Mouse (Mus musculus): ENCODE data around the gene Pcdh15. TPM values are rescaled to one million over a fixed set of nuclear protein-coding genes. Genes with fewer than 3 reads are reported as not detected.

Pcdh15 gene
- polyA plus RNA-seq, 1 experiment from 2014 or later: 0.41 TPM

DNA sequence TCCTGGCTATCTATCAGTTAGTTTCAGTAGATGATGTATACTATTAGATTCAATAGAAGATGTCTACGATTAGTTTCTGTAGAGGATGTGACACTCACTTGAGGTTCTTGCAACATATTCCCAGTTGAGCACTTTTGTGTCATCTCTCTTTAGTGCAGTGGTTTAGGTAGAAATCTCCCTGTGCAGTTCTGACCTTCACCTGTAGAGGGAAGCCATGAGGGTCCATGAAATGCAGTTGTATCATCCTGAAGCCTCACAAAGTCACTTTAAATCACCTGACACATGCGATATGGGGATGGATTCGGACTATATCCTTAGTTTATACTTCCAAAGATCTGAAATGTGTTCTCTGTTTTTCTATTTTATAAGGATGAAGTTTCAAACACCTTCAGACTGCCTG lies 822.4 kb downstream of the Pcdh15 start:
- H3K4me2 ChIP-seq (replicated peaks; ENCODE audit: low read depth, low read length): no peak overlapping the region
- no peaks in the 10 kb centered on the region for H3K4me1 ChIP-seq (ENCODE audit: insufficient read depth, low read length)
- H3K27me3 ChIP-seq (ENCODE audit: insufficient read depth, low read length): no peaks in the 10 kb centered on the region
- 65% methylated on average over 3 of the region's 3 CpGs for WGBS
- no peak overlapping the region for H3K27ac ChIP-seq (ENCODE audit: low read length)
- H3K4me3 ChIP-seq (ENCODE audit: low read length): no peak overlapping the region
- H3K9me3 ChIP-seq (ENCODE audit: low read length): no peaks in the 10 kb centered on the region
- H3K36me3 ChIP-seq (ENCODE audit: insufficient read depth, low read length): no peaks in the 10 kb centered on the region
- H3K9ac ChIP-seq (replicated peaks; ENCODE audit: low read length): no peak overlapping the region
- ATAC-seq (ENCODE audit: low FRiP score, low TSS enrichment): no peak

DNA sequence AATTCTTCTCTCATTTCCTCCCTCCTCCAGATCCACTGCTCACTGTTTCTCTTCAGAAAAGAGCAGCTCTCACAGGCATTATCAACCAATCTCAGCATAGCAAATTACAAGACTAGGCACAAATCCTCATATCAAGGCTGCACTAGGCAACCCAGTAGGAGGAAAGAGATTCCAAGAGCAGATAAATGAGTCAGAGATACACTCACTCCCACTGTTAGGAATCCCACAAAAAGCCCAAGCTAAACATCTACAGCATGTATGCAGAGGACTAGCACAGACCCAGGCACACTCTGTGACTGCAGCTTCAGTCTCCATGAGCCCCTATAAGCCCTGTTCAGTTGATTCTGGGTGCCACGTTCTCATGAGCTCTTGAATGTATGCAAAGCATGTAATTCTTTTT lies 829.5 kb downstream of the Pcdh15 start:
- no peak overlapping the region for H3K9ac ChIP-seq (replicated peaks; ENCODE audit: low read length)
- no peak overlapping the region for H3K4me3 ChIP-seq (ENCODE audit: low read length)
- H3K36me3 ChIP-seq (ENCODE audit: insufficient read depth, low read length): no peaks in the 10 kb centered on the region
- H3K9me3 ChIP-seq (ENCODE audit: low read length): no peaks in the 10 kb centered on the region
- H3K27ac ChIP-seq (ENCODE audit: low read length): no peak overlapping the region
- H3K4me1 ChIP-seq (ENCODE audit: insufficient read depth, low read length): no peaks in the 10 kb centered on the region
- H3K4me2 ChIP-seq (replicated peaks; ENCODE audit: low read depth, low read length): no peak overlapping the region
- no peaks in the 10 kb centered on the region for H3K27me3 ChIP-seq (ENCODE audit: insufficient read depth, low read length)
- WGBS: 77% methylated on average over 1 of the region's 1 CpGs
- ATAC-seq (ENCODE audit: low FRiP score, low TSS enrichment): no peak

DNA sequence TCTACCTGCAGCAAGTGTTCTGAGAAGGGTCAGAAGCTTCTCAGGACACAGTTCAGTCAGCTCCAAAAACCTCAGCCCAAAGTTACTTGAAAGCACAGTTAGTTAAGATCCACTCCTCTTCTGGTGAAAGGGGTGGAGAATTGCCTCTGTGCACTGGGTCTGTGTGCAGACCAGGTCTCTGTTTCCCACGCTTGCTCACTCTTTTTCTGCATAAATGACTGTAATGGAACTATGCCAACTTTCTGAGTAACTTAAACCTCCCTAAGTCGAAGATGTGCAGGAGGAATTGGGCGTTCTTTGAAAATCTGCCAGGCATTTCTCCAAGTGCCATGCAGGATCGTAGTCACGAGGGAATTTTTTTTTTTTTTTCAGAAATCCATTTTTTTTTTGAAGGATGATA lies 830.6 kb downstream of the Pcdh15 start:
- 62% methylated on average over 5 of the region's 5 CpGs for WGBS
- H3K4me3 ChIP-seq (ENCODE audit: low read length): no peak overlapping the region
- ATAC-seq (ENCODE audit: low FRiP score, low TSS enrichment): no peak
- H3K27me3 ChIP-seq (ENCODE audit: insufficient read depth, low read length): no peaks in the 10 kb centered on the region
- H3K4me2 ChIP-seq (replicated peaks; ENCODE audit: low read depth, low read length): no peak overlapping the region
- H3K9ac ChIP-seq (replicated peaks; ENCODE audit: low read length): no peak overlapping the region
- no peaks in the 10 kb centered on the region for H3K4me1 ChIP-seq (ENCODE audit: insufficient read depth, low read length)
- H3K9me3 ChIP-seq (ENCODE audit: low read length): no peaks in the 10 kb centered on the region
- no peaks in the 10 kb centered on the region for H3K36me3 ChIP-seq (ENCODE audit: insufficient read depth, low read length)
- H3K27ac ChIP-seq (ENCODE audit: low read length): no peak overlapping the region

DNA sequence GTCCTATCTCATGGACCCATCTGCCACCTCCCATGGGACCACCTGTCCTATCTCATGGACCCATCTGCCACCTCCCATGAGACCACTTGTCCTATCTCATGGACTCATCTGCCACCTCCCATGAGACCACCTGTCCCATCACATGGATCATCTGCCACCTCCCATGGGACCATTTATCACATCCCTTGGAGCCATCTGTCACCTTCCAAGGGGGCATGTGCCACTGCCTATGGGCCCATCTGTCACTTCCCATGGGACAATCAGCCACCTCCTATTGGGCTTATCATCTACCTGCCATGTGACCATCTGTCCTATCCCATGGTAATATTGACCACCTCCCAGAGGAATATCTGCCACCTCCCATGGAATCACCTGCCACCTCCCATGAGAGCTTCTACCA lies 832.0 kb downstream of the Pcdh15 start:
- Histone ChIP-seq H3K27me3 (ENCODE audit: insufficient read depth, low read length) (no peaks in the 10 kb centered on the region), H3K9me3 (ENCODE audit: low read length) (no peaks in the 10 kb centered on the region), H3K4me1 (ENCODE audit: insufficient read depth, low read length) (no peaks in the 10 kb centered on the region), H3K27ac (ENCODE audit: low read length) (no peak overlapping the region), H3K9ac (replicated peaks; ENCODE audit: low read length) (no peak overlapping the region), H3K4me2 (replicated peaks; ENCODE audit: low read depth, low read length) (no peak overlapping the region), H3K4me3 (ENCODE audit: low read length) (no peak overlapping the region), H3K36me3 (ENCODE audit: insufficient read depth, low read length) (no peaks in the 10 kb centered on the region)
- ATAC-seq (ENCODE audit: low FRiP score, low TSS enrichment): no peak

DNA sequence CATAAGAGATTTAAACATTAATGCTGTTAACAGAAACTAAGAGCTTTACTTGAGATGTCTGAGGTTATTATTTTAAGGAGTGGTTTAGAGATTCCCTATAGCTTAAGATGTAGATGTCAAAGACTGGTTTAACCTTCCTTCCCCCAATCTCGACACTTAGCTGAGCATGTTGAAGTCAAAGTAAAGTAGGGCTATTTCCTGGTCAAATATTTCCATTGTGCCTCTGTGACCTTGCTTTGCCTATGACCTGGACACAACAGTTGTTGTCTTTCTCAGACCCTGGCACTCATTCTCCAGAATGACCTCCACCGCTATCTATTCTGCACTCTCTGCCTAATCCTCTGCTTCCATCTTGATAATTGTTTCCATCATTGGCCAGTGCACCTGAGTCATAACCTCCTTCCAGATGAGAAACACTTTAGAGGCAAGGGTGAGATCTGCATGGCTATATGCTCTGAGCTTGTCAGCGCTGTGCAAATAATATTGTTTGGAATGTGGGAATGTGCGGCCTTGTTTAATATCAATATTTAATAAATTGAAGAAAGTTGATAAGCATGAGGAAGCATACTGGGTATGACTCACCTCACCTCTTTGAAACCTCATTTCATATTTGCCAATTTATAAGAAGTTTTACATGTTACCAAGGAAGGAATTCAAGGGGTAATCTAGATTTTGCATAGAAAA lies 833.0 kb downstream of the Pcdh15 start:
- no peaks in the 10 kb centered on the region for H3K4me1 ChIP-seq (ENCODE audit: insufficient read depth, low read length)
- H3K9ac ChIP-seq (replicated peaks; ENCODE audit: low read length): no peak overlapping the region
- H3K4me2 ChIP-seq (replicated peaks; ENCODE audit: low read depth, low read length): no peak overlapping the region
- no peaks in the 10 kb centered on the region for H3K27me3 ChIP-seq (ENCODE audit: insufficient read depth, low read length)
- no peak overlapping the region for H3K27ac ChIP-seq (ENCODE audit: low read length)
- no peak for ATAC-seq (ENCODE audit: low FRiP score, low TSS enrichment)
- no peak overlapping the region for H3K4me3 ChIP-seq (ENCODE audit: low read length)
- H3K36me3 ChIP-seq (ENCODE audit: insufficient read depth, low read length): no peaks in the 10 kb centered on the region
- 88% methylated on average over 4 of the region's 4 CpGs for WGBS
- no peaks in the 10 kb centered on the region for H3K9me3 ChIP-seq (ENCODE audit: low read length)

DNA sequence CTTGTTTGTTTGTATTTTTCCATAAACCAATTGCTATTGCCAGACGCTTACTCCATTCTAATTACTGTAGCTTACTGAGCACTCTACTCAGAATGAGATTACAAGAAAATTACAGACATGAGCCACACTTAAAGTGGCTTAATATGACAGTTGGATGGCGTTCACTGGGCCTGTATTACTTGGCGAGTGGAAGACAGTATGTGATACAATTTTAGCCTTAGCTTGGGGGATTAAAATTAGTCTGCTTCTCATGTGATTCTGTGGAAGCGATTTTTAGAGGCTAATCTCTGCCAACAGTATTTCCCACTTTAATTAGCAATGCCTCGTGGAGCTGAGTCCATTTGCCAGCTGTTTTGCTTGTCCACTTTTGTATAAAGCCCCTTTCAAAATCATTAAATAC lies 837.0 kb downstream of the Pcdh15 start:
- 81% methylated on average over 5 of the region's 5 CpGs for WGBS

DNA sequence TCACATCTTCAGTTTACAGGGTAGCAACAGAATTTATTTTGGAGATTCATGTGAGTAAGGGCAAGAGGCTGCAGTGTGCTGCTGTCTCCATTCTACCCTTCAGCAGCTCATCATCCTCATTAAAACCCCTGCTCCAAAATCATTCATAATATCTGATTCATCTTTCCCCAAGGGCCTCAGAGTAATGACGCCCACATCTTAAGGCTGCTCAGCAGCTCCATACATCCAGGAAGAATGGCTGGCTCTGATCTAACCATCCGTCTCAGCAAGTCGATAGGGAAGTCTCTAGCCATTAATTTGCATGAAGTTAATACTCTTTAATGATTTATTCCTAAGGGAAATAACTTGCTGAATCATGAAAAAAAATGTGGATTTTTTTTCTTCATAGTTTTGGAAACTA lies 839.8 kb downstream of the Pcdh15 start:
- Histone ChIP-seq H3K27me3 (ENCODE audit: insufficient read depth, low read length) (no peaks in the 10 kb centered on the region), H3K9ac (replicated peaks; ENCODE audit: low read length) (no peak overlapping the region), H3K4me3 (ENCODE audit: low read length) (no peak overlapping the region), H3K4me2 (replicated peaks; ENCODE audit: low read depth, low read length) (no peak overlapping the region), H3K9me3 (ENCODE audit: low read length) (no peaks in the 10 kb centered on the region), H3K27ac (ENCODE audit: low read length) (no peak overlapping the region), H3K36me3 (ENCODE audit: insufficient read depth, low read length) (no peaks in the 10 kb centered on the region), H3K4me1 (ENCODE audit: insufficient read depth, low read length) (no peaks in the 10 kb centered on the region)
- 62% methylated on average over 3 of the region's 3 CpGs for WGBS
- ATAC-seq (ENCODE audit: low FRiP score, low TSS enrichment): no peak

More for the DNA sequence above, 837.0 kb downstream of the Pcdh15 start:
- no peak for ATAC-seq (ENCODE audit: low FRiP score, low TSS enrichment)
- no peak overlapping the region for H3K9ac ChIP-seq (replicated peaks; ENCODE audit: low read length)
- no peaks in the 10 kb centered on the region for H3K4me1 ChIP-seq (ENCODE audit: insufficient read depth, low read length)
- no peak overlapping the region for H3K4me2 ChIP-seq (replicated peaks; ENCODE audit: low read depth, low read length)
- no peaks in the 10 kb centered on the region for H3K36me3 ChIP-seq (ENCODE audit: insufficient read depth, low read length)
- no peak overlapping the region for H3K27ac ChIP-seq (ENCODE audit: low read length)
- no peaks in the 10 kb centered on the region for H3K27me3 ChIP-seq (ENCODE audit: insufficient read depth, low read length)
- no peak overlapping the region for H3K4me3 ChIP-seq (ENCODE audit: low read length)
- H3K9me3 ChIP-seq (ENCODE audit: low read length): no peaks in the 10 kb centered on the region

DNA sequence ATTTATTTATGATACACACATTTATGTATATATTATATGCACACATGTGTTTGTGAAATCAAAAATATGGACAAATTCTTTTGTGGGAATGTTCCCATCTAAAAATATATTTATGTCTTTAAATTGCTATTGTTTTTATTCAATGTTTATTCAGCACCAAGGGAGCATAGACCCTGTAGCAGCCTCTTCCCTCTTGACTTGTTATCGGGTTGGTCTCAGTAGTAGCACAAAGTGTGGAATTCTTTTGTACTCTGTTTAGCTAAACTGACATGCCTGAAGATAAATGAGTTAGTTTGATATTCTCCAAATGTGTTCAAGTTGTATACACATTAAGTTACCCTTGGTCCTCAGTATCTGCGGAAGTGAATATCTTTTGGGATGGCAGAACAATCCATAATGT lies 848.7 kb downstream of the Pcdh15 start:
- no peaks in the 10 kb centered on the region for H3K36me3 ChIP-seq (ENCODE audit: insufficient read depth, low read length)
- no peak overlapping the region for H3K4me3 ChIP-seq (ENCODE audit: low read length)
- no peak for ATAC-seq (ENCODE audit: low FRiP score, low TSS enrichment)
- no peaks in the 10 kb centered on the region for H3K4me1 ChIP-seq (ENCODE audit: insufficient read depth, low read length)
- H3K27me3 ChIP-seq (ENCODE audit: insufficient read depth, low read length): no peaks in the 10 kb centered on the region
- no peaks in the 10 kb centered on the region for H3K9me3 ChIP-seq (ENCODE audit: low read length)
- H3K27ac ChIP-seq (ENCODE audit: low read length): no peak overlapping the region
- 64% methylated on average over 2 of the region's 2 CpGs for WGBS
- no peak overlapping the region for H3K4me2 ChIP-seq (replicated peaks; ENCODE audit: low read depth, low read length)
- no peak overlapping the region for H3K9ac ChIP-seq (replicated peaks; ENCODE audit: low read length)

DNA sequence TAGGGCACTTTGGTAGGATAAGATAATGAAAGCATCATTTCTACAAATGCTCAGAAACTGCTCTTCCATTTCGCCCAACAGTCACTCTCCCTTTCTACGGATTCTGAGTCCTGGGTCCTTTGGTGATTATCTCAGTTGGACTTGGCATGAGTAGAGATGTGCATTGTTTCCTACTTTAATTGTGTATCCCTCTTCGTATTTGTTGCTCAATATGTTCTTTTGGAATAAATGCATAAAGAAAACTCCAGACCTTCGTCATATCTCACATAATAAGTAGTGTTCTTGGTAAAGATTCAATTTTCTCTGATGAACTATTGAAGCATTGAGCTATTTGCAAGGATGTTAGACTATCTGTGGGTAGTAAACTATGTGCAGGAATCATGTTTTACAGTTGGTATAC lies 854.2 kb downstream of the Pcdh15 start:
- no peak overlapping the region for H3K9ac ChIP-seq (replicated peaks; ENCODE audit: low read length)
- H3K4me3 ChIP-seq (ENCODE audit: low read length): no peak overlapping the region
- no peaks in the 10 kb centered on the region for H3K4me1 ChIP-seq (ENCODE audit: insufficient read depth, low read length)
- WGBS: 80% methylated on average over 4 of the region's 4 CpGs
- H3K9me3 ChIP-seq (ENCODE audit: low read length): no peaks in the 10 kb centered on the region
- H3K27me3 ChIP-seq (ENCODE audit: insufficient read depth, low read length): no peaks in the 10 kb centered on the region
- no peak overlapping the region for H3K27ac ChIP-seq (ENCODE audit: low read length)
- no peaks in the 10 kb centered on the region for H3K36me3 ChIP-seq (ENCODE audit: insufficient read depth, low read length)
- ATAC-seq (ENCODE audit: low FRiP score, low TSS enrichment): no peak
- H3K4me2 ChIP-seq (replicated peaks; ENCODE audit: low read depth, low read length): no peak overlapping the region

DNA sequence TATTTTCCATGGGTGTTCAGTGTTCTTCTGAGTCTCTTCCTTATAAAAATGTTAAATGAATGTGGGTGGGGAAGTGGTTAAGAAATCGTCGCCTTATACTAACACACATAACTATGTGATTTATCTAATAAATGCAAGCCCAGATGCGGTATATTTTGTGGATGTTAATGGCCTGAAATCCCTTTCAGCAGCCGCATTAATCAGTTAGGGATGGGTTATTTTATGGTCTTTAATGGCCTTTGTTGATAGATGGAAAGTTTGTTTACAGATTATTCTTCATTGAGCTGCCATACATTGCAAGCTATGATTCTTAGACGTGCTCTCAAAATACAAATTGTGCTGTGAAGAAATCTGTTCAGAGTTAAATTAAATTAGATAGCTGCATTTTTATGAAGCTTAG lies 884.9 kb downstream of the Pcdh15 start:
- no peak for ATAC-seq (ENCODE audit: low FRiP score, low TSS enrichment)
- no peak overlapping the region for H3K4me2 ChIP-seq (replicated peaks; ENCODE audit: low read depth, low read length)
- H3K4me1 ChIP-seq (ENCODE audit: insufficient read depth, low read length): no peaks in the 10 kb centered on the region
- no peaks in the 10 kb centered on the region for H3K9me3 ChIP-seq (ENCODE audit: low read length)
- H3K36me3 ChIP-seq (ENCODE audit: insufficient read depth, low read length): no peaks in the 10 kb centered on the region
- H3K27me3 ChIP-seq (ENCODE audit: insufficient read depth, low read length): no peaks in the 10 kb centered on the region
- H3K4me3 ChIP-seq (ENCODE audit: low read length): no peak overlapping the region
- WGBS: 59% methylated on average over 5 of the region's 5 CpGs
- no peak overlapping the region for H3K27ac ChIP-seq (ENCODE audit: low read length)
- H3K9ac ChIP-seq (replicated peaks; ENCODE audit: low read length): no peak overlapping the region
